ENCODE assay signal across 10 mouse cellular contexts in genomic region chr7:81303682-81304081, GRCm38 (mm10). TPM values are rescaled to one million over a fixed set of nuclear protein-coding genes. Genes with fewer than 3 reads are reported as not detected.
A peak's percentile ranks its signal among the peaks of the same experiment; 100 is the strongest.
DNase-seq lines count a peak whose midpoint lies in the region; ATAC-seq and TF ChIP-seq lines count a peak whose summit lies in the region.
"Had no signal": no experiment of that assay in that cellular context is flagged by ENCODE, and none has a peak within 500 bp of the region (broad histone marks: within the 10 kb centered on the region; RNA-seq: fewer than 3 reads in every experiment).

No protein-coding gene starts in this region.

- H3K4me2 ChIP-seq in heart, embryonic 11.5 days, result no peak overlapping the region
- no peak overlapping the region for H3K4me2 ChIP-seq in forebrain, embryonic 15.5 days (replicated peaks)
- H3K4me2 ChIP-seq in hindbrain, embryonic 13.5 days, result no peak overlapping the region
- H3K4me2 ChIP-seq: heart, embryonic 15.5 days; liver, embryonic 15.5 days had no signal

- DNase-seq in heart, adult 2 months, result peak in 1 of 2 experiments; percentile 38
- peak; percentile 56 to 60 for DNase-seq in B cell, adult 2 months
- DNase-seq in lung, postnatal 14 days, result peak; percentile 31
- no peak for DNase-seq in ovary, postnatal 10 days (ENCODE audit: low spot score)

- no peak overlapping the region for H3K4me3 ChIP-seq in heart, adult 2 months
- H3K4me3 ChIP-seq in heart, embryonic 11.5 days (ENCODE audit: low read depth, low read length), result no peak overlapping the region
- no peak overlapping the region for H3K4me3 ChIP-seq in bone marrow, adult 2 months (replicated peaks; ENCODE audit: control insufficient read depth, low read depth, low read length)
- no peak overlapping the region for H3K4me3 ChIP-seq in forebrain, embryonic 15.5 days
- no peak overlapping the region for H3K4me3 ChIP-seq in hindbrain, embryonic 13.5 days
- H3K4me3 ChIP-seq: heart, embryonic 15.5 days; liver, embryonic 15.5 days had no signal

- H3K36me3 ChIP-seq in heart, adult 2 months (ENCODE audit: control insufficient read depth, insufficient read depth, low read length), result no peaks in the 10 kb centered on the region
- H3K36me3 ChIP-seq in heart, embryonic 11.5 days (ENCODE audit: control insufficient read depth, insufficient read depth, low read length), result no peaks in the 10 kb centered on the region
- H3K36me3 ChIP-seq in forebrain, embryonic 15.5 days, result no peaks in the 10 kb centered on the region
- no peaks in the 10 kb centered on the region for H3K36me3 ChIP-seq in hindbrain, embryonic 13.5 days
- H3K36me3 ChIP-seq: heart, embryonic 15.5 days; liver, embryonic 15.5 days had no signal

- no peak for TF ChIP-seq EP300 in heart, adult 2 months (IDR thresholded peaks at IDR 0.05; ENCODE audit: insufficient read depth, low read depth, low read length)

- no peak overlapping the region for H3K27ac ChIP-seq in heart, adult 2 months
- no peak overlapping the region for H3K27ac ChIP-seq in heart, embryonic 11.5 days (ENCODE audit: low read depth, low read length)
- H3K27ac ChIP-seq in bone marrow, adult 2 months (ENCODE audit: control insufficient read depth, insufficient read depth, low read depth, low read length, poor library complexity), result no peak overlapping the region
- H3K27ac ChIP-seq in forebrain, embryonic 15.5 days (replicated peaks), result no peak overlapping the region
- no peak overlapping the region for H3K27ac ChIP-seq in hindbrain, embryonic 13.5 days
- H3K27ac ChIP-seq: heart, embryonic 15.5 days; liver, embryonic 15.5 days had no signal

- H3K4me1 ChIP-seq in heart, adult 2 months (ENCODE audit: control insufficient read depth, insufficient read depth, low read length), result peaks cover 2% of the 10 kb centered on the region; the same call in 1 of the 2 replicates
- H3K4me1 ChIP-seq in heart, embryonic 11.5 days (ENCODE audit: control insufficient read depth, insufficient read depth, low read length), result no peaks in the 10 kb centered on the region
- H3K4me1 ChIP-seq in bone marrow, adult 2 months (ENCODE audit: control insufficient read depth, insufficient read depth, low read length), result no peaks in the 10 kb centered on the region; the same call in 1 of the 2 replicates
- no peaks in the 10 kb centered on the region for H3K4me1 ChIP-seq in forebrain, embryonic 15.5 days
- 0 out of 2 replicates have a peak, but pooled peaks cover 7% of the 10 kb centered on the region for H3K4me1 ChIP-seq in hindbrain, embryonic 13.5 days (replicated peaks)
- H3K4me1 ChIP-seq: heart, embryonic 15.5 days; liver, embryonic 15.5 days had no signal

- no peaks in the 10 kb centered on the region for H3K9me3 ChIP-seq in heart, embryonic 11.5 days (replicated peaks; ENCODE audit: control insufficient read depth, low read length)
- no peaks in the 10 kb centered on the region for H3K9me3 ChIP-seq in forebrain, embryonic 15.5 days
- H3K9me3 ChIP-seq in hindbrain, embryonic 13.5 days, result no peaks in the 10 kb centered on the region
- H3K9me3 ChIP-seq: heart, embryonic 15.5 days; liver, embryonic 15.5 days had no signal

- no peak for TF ChIP-seq POLR2A in heart, adult 2 months (IDR thresholded peaks at IDR 0.05; ENCODE audit: insufficient read depth, low read depth, low read length)
- TF ChIP-seq POLR2A in bone marrow, adult 2 months (IDR thresholded peaks at IDR 0.05; ENCODE audit: borderline replicate concordance, control insufficient read depth, low read depth, low read length), result no peak

- TF ChIP-seq CTCF in heart, adult 2 months (IDR thresholded peaks at IDR 0.05), result peak; percentile 77
- peak; percentile 44; the same call in 1 of the 2 replicates for TF ChIP-seq CTCF in bone marrow, adult 2 months (IDR thresholded peaks at IDR 0.05; ENCODE audit: control insufficient read depth, insufficient read depth, low read length)

- intact Hi-C loops in heart, adult 2 months (cut with DNase I), result loop anchor here (5.0 to 10.0 kb wide), 2 partner anchors 86 to 139 kb away; no protein-coding TSS in a partner anchor

- ATAC-seq in heart, embryonic 11.5 days (replicated peaks; ENCODE audit: insufficient number of reproducible peaks, low FRiP score, low TSS enrichment), result no peak
- no peak for ATAC-seq in forebrain, embryonic 15.5 days (replicated peaks)
- no peak for ATAC-seq in hindbrain, embryonic 13.5 days (ENCODE audit: low FRiP score)

- H3K9ac ChIP-seq in heart, adult 2 months (ENCODE audit: low read depth, low read length), result no peak overlapping the region
- H3K9ac ChIP-seq in heart, embryonic 11.5 days (ENCODE audit: low read depth, low read length), result no peak overlapping the region
- no peak overlapping the region for H3K9ac ChIP-seq in forebrain, embryonic 15.5 days (replicated peaks)
- no peak overlapping the region for H3K9ac ChIP-seq in hindbrain, embryonic 13.5 days
- H3K9ac ChIP-seq: heart, embryonic 15.5 days; liver, embryonic 15.5 days had no signal

- no peaks in the 10 kb centered on the region for H3K79me2 ChIP-seq in heart, adult 2 months (replicated peaks; ENCODE audit: control insufficient read depth, insufficient read depth, low read length)

- 88% methylated on average over 2 of the region's 2 CpGs for WGBS in heart, adult 2 months
- WGBS in heart, embryonic 11.5 days (ENCODE audit: insufficient replicate concordance), result 89% methylated on average over 2 of the region's 2 CpGs
- WGBS in bone marrow, adult 2 months, result 75% methylated on average over 2 of the region's 2 CpGs
- 100% methylated on average over 2 of the region's 2 CpGs for WGBS in forebrain, embryonic 15.5 days
- WGBS in hindbrain, embryonic 13.5 days, result 80% methylated on average over 2 of the region's 2 CpGs

- H3K27me3 ChIP-seq in heart, adult 2 months (ENCODE audit: control insufficient read depth, insufficient read depth, low read length), result no peaks in the 10 kb centered on the region
- H3K27me3 ChIP-seq in heart, embryonic 11.5 days (ENCODE audit: control insufficient read depth, insufficient read depth, low read length), result no peaks in the 10 kb centered on the region
- no peaks in the 10 kb centered on the region for H3K27me3 ChIP-seq in forebrain, embryonic 15.5 days
- 0 out of 2 replicates have a peak, but pooled peaks cover 3% of the 10 kb centered on the region for H3K27me3 ChIP-seq in hindbrain, embryonic 13.5 days
- H3K27me3 ChIP-seq: heart, embryonic 15.5 days; liver, embryonic 15.5 days had no signal

RNA-seq across cellular contexts. Expression of gene Rps17, which starts 41.4 kb away (rescaled TPM):
- 1,000 to 10,000 TPM in 1 of 2 experiments, 100 to 1,000 TPM in 1; 847 to 1,012 TPM for total RNA-seq in heart, adult 2 months (2021)
- polyA plus RNA-seq in heart, adult 2 months (2012; rRNA removed), result 867 and 883 TPM in 2 replicates
- 1,053 and 1,144 TPM in 2 replicates for polyA plus RNA-seq in heart, embryonic 11.5 days (2014; fragmentation: Nextera tagmentation; extraction: Ambion mirVana)
- polyA plus RNA-seq in bone marrow, adult 2 months (2011; ENCODE audit: insufficient read depth, insufficient read length, low replicate concordance, missing spikeins), result 559 and 1,092 TPM in 2 replicates
- polyA plus RNA-seq in forebrain, embryonic 15.5 days (2015; fragmentation: Nextera tagmentation; extraction: Ambion mirVana), result 804 and 852 TPM in 2 replicates
- 845 and 863 TPM in 2 replicates for polyA plus RNA-seq in hindbrain, embryonic 13.5 days (2015; fragmentation: Nextera tagmentation; extraction: Ambion mirVana)
